Mouse (Mus musculus) adrenal gland, adult 18-20 months (tissue): ENCODE results near the gene Gm45021. TPM values are rescaled to one million over a fixed set of nuclear protein-coding genes. Genes with fewer than 3 reads are reported as not detected.
A peak's percentile ranks its signal among the peaks of the same experiment; 100 is the strongest.

Experiments
- DNase-seq, 2 experiments: peaks; one replicate each; pipeline ENCODE4 v3.0.0; 2021 to 2022; ENCODE audit warnings: low spot score in 2 of 2
- total RNA-seq, 2 experiments: library from RNA; stranded (reverse); gene quantifications; 1 replicate in 1 of 2; 2 replicates in 1 of 2; pipeline ENCODE4 v1.2.3; 2021

The Gm45021 gene
- total RNA-seq, 2 experiments from 2014 or later = not detected

- no peak for DNase-seq
Measured at GRCm38 (mm10) chr6:48572014-48572413, 17.4 kb upstream of the Gm45021 start.

- no peak for DNase-seq
Measured at GRCm38 (mm10) chr6:48572572-48573061, 16.8 kb upstream of the Gm45021 start, which contains the start of gene Rarres2. TSS of gene Rarres2 (minus strand) at chr6:48572789.

GRCm38 (mm10) chr6:48573280-48573679 lies 16.1 kb upstream of the Gm45021 start:
- no peak for DNase-seq

- DNase-seq = no peak
Measured at GRCm38 (mm10) chr6:48573981-48574380, 15.4 kb upstream of the Gm45021 start.

- no peak for DNase-seq
Measured at GRCm38 (mm10) chr6:48578736-48579135, 10.7 kb upstream of the Gm45021 start.

- no peak for DNase-seq
Measured at GRCm38 (mm10) chr6:48579215-48579648, 10.2 kb upstream of the Gm45021 start.

- no peak for DNase-seq
Measured at GRCm38 (mm10) chr6:48581257-48581656, 8.2 kb upstream of the Gm45021 start.

- DNase-seq = no peak
Measured at GRCm38 (mm10) chr6:48582037-48582436, 7.4 kb upstream of the Gm45021 start.

- DNase-seq = no peak
Measured at GRCm38 (mm10) chr6:48591221-48591845, 1.9 kb downstream of the Gm45021 start.

- DNase-seq = no peak
Measured at GRCm38 (mm10) chr6:48591871-48592270, 2.5 kb downstream of the Gm45021 start.

- DNase-seq = peak; percentile 96 to 97
Measured at GRCm38 (mm10) chr6:48593158-48594042, 4.0 kb downstream of the Gm45021 start, which contains the start of the genes Repin1 and Gm44965. TSS of gene Repin1 (plus strand) at chr6:48593883. TSS of gene Gm44965 (plus strand) at chr6:48593941.

- peak; percentile 45 to 54 for DNase-seq
Measured at GRCm38 (mm10) chr6:48594043-48594738, 4.8 kb downstream of the Gm45021 start.

- no peak for DNase-seq
Measured at GRCm38 (mm10) chr6:48595278-48595677, 5.9 kb downstream of the Gm45021 start.

- DNase-seq = no peak
Measured at GRCm38 (mm10) chr6:48596545-48597232, 7.3 kb downstream of the Gm45021 start.

- no peak for DNase-seq
Measured at GRCm38 (mm10) chr6:48597233-48597625, 7.8 kb downstream of the Gm45021 start.

GRCm38 (mm10) chr6:48600594-48600993 lies 11.2 kb downstream of the Gm45021 start:
- no peak for DNase-seq

- peak; percentile 92 to 93 for DNase-seq
Measured at GRCm38 (mm10) chr6:48601271-48602079, 12.1 kb downstream of the Gm45021 start, which contains the start of gene Zfp775. TSS of gene Zfp775 (plus strand) at chr6:48602063.

GRCm38 (mm10) chr6:48602080-48602741 lies 12.8 kb downstream of the Gm45021 start:
- DNase-seq = peak in 1 of 2 experiments; percentile 41

- peak in 1 of 2 experiments; percentile 41 for DNase-seq
Measured at GRCm38 (mm10) chr6:48608124-48608523, 18.7 kb downstream of the Gm45021 start.
